Mouse (Mus musculus): Measurements from ENCODE around the gene Pcnp. TPM values are rescaled to one million over a fixed set of nuclear protein-coding genes. Genes with fewer than 3 reads are reported as not detected.

Gene Pcnp
- polyA plus RNA-seq, 2 experiments from 2014 or later = 279 to 285 TPM

DNA sequence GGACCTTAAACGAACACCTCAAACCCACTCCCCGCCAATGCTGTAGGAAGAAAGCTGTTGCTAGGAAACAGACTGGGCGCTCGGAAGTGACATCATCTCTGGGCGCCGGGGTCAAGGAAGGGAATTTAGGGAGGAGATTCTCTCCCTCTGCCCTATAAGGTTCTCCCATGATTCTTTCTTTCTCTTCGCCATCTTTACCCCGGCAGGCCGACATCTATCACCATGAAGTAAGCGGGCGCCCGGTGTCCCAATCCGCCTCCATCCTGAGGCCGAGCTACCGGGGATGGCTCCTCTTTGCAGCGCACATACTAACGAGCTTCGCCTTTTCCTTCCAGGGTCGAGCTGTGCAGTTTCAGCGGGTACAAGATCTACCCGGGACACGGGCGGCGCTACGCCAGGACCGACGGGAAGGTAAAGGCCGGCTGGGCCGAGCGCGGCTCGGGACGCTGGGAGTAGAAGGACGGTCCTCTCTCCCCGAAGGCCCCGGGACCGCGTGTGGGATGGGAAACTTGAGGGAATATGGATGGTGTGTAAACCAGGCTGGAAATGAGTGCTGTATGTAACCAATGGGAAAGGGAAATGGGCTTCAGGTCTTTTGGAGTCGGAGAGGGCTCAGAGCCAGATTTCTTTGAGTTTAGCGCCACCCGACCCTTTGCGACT is 63.2 kb downstream of the Pcnp start, which contains the start of gene Rpl24:
TSS of gene Rpl24 (plus strand) at position 64 of the 660 bp plus-strand sequence.
- peak; percentile 87 for ATAC-seq

GRCm38 (mm10) chr16:55964126-55964949 is 65.2 kb downstream of the Pcnp start:
- no peak for ATAC-seq

DNA sequence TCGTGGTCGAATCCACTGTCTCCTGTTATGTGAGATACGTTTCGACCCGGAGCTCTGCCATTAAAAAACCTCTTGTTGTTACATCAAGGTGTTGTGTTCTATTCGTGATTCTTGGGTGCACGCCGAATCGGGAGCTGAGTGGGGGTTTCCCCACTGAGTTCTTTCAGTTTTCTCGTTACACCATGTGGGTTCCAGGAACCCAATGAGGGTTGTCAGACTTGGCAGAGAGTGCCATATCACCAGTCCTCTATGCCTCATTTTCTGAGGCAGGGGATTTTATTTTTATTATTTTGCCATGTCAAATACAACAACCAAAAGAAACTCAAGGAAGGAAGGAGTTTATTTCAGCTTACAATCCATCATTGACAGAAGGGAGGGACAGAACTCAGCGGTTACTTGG is 66.5 kb downstream of the Pcnp start:
- ATAC-seq = peak; percentile 66

Other genes with a start within 250 kb of the Pcnp start
- 10 to 100 TPM; 33.2 to 39.6 TPM for gene Nfkbiz, start 190.8 kb downstream of the Pcnp start, polyA plus RNA-seq (2017; shearing (Covaris generic))
- 10 to 100 TPM; 13.6 to 27.9 TPM for gene Nxpe3, start 134.5 kb downstream of the Pcnp start, polyA plus RNA-seq (2017; shearing (Covaris generic))
- 10 to 100 TPM; 24.5 to 30.9 TPM for gene Cep97, start 94.9 kb downstream of the Pcnp start, polyA plus RNA-seq (2017; shearing (Covaris generic))
- 1,000 to 10,000 TPM; 1,557 to 1,698 TPM for gene Rpl24, start 63.5 kb downstream of the Pcnp start, polyA plus RNA-seq (2017; shearing (Covaris generic))
- gene Zbtb11, start 55.9 kb downstream of the Pcnp start, polyA plus RNA-seq (2017; shearing (Covaris generic)) = 10 to 100 TPM; 30.3 to 37.4 TPM
- gene Trmt10c, start 8.1 kb upstream of the Pcnp start, polyA plus RNA-seq (2017; shearing (Covaris generic)) = 10 to 100 TPM; 34.7 to 40.1 TPM
- 10 to 100 TPM; 58.4 to 84.5 TPM for gene Senp7, start 18.6 kb upstream of the Pcnp start, polyA plus RNA-seq (2017; shearing (Covaris generic))
- under 1 TPM; 0.32 to 0.46 TPM for gene Impg2, start 174.6 kb upstream of the Pcnp start, polyA plus RNA-seq (2017; shearing (Covaris generic))